Mouse (Mus musculus) neural tube, embryonic 13.5 days (tissue): Measurements from ENCODE around the gene Adh1. TPM values are rescaled to one million over a fixed set of nuclear protein-coding genes. Genes with fewer than 3 reads are reported as not detected.

ENCODE experiments used
- ATAC-seq: fragments of 200-750 bp; cut with Nextera tagmentation; 2 replicates; pipeline ENCODE4 v1.8.0; 2017; ENCODE audit warnings: low read depth, mild to moderate bottlenecking, moderate TSS enrichment, moderate library complexity
- H3K27ac ChIP-seq: fragments of 300-500 bp; sonication (generic); replicated peaks from 2 replicates; pipeline ENCODE4 v1.5.1; 2015; ENCODE audit warnings: moderate library complexity, mild to moderate bottlenecking, inconsistent platforms
- H3K27me3 ChIP-seq: fragments of 300-500 bp; sonication (generic); 2 replicates; pipeline ENCODE4 v1.6.1; 2015; ENCODE audit warnings: mild to moderate bottlenecking, inconsistent platforms
- H3K36me3 ChIP-seq: fragments of 300-500 bp; sonication (generic); 2 replicates; pipeline ENCODE4 v1.6.1; 2015; ENCODE audit warnings: mild to moderate bottlenecking, inconsistent platforms
- H3K4me1 ChIP-seq: fragments of 300-500 bp; sonication (generic); replicated peaks from 2 replicates; pipeline ENCODE4 v1.6.1; 2015; ENCODE audit warnings: inconsistent platforms
- H3K4me2 ChIP-seq: fragments of 300-500 bp; sonication (generic); 2 replicates; pipeline ENCODE4 v1.6.1; 2015; ENCODE audit warnings: inconsistent platforms, mild to moderate bottlenecking, moderate library complexity
- H3K4me3 ChIP-seq: fragments of 300-500 bp; sonication (generic); 2 replicates; pipeline ENCODE4 v1.5.1; 2015; ENCODE audit warnings: mild to moderate bottlenecking, inconsistent platforms
- H3K9ac ChIP-seq: fragments of 300-500 bp; sonication (generic); 2 replicates; pipeline ENCODE4 v1.6.1; 2015; ENCODE audit warnings: moderate library complexity, mild to moderate bottlenecking, inconsistent platforms
- H3K9me3 ChIP-seq: fragments of 300-500 bp; sonication (generic); 2 replicates; pipeline ENCODE4 v1.6.1; 2016; ENCODE audit warnings: inconsistent platforms
- WGBS: fragments of 180-500 bp; shearing (Covaris S2); methylation state at CpG from one replicate; pipeline ENCODE4 v1.1.7; 2015; 5-methylcytosine and 5-hydroxymethylcytosine counted together
- polyA plus RNA-seq: library from polyadenylated mRNA; unstranded; fragments of >200 nt; fragmentation: Nextera tagmentation; extraction: Ambion mirVana; gene quantifications from 2 replicates; pipeline ENCODE4 v1.2.1, GENCODE M21; 2015

Adh1 gene
- polyA plus RNA-seq, 1 experiment from 2014 or later = 3.6 TPM

GRCm38 (mm10) chr3:138263154-138263930, 2.6 kb downstream of the Adh1 start:
- Histone ChIP-seq H3K9me3 (no peaks in the 10 kb centered on the region), H3K9ac (no peak overlapping the region), H3K36me3 (no peaks in the 10 kb centered on the region), H3K27me3 (no peaks in the 10 kb centered on the region), H3K4me1 (no peaks in the 10 kb centered on the region), H3K4me2 (no peak overlapping the region), H3K27ac (no peak overlapping the region), H3K4me3 (no peak overlapping the region)
- WGBS = 86% methylated on average over 5 of the region's 5 CpGs
- no peak for ATAC-seq

GRCm38 (mm10) chr3:138264648-138265047, 3.9 kb downstream of the Adh1 start:
- H3K4me3 ChIP-seq = no peak overlapping the region
- 88% methylated on average over 3 of the region's 3 CpGs for WGBS

DNA sequence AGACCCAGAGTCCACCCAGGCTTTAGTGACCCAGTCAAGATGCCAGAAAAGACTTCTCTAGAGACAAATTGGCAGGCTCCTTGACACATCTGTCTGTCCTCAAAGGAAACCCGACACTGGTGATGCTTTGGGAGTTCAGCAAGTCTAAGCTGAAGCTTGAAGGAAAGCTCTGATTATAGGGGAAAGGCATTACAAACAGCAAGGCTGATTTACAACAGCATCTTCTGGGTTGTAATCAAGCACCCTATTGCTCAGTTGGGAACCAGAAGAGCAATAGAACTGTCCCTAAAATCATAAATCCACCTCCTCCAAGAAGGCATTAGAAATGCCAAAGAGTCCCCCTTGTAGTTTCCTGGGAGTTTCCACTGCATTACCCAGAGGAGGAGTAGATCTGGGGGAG, 9.7 kb downstream of the Adh1 start:
- 3% methylated on average over 1 of the region's 1 CpGs for WGBS
- H3K36me3 ChIP-seq = no peaks in the 10 kb centered on the region
- H3K4me3 ChIP-seq = no peak overlapping the region

More at GRCm38 (mm10) chr3:138264648-138265047, 3.9 kb downstream of the Adh1 start:
- Histone ChIP-seq H3K27ac (no peak overlapping the region), H3K36me3 (no peaks in the 10 kb centered on the region), H3K4me2 (no peak overlapping the region), H3K9me3 (no peaks in the 10 kb centered on the region), H3K27me3 (no peaks in the 10 kb centered on the region), H3K9ac (no peak overlapping the region), H3K4me1 (no peaks in the 10 kb centered on the region)
- no peak for ATAC-seq

GRCm38 (mm10) chr3:138271297-138271696, 10.5 kb downstream of the Adh1 start:
- no peak for ATAC-seq
- Histone ChIP-seq H3K27me3 (no peaks in the 10 kb centered on the region), H3K4me1 (no peaks in the 10 kb centered on the region), H3K9ac (no peak overlapping the region), H3K4me3 (no peak overlapping the region), H3K27ac (no peak overlapping the region), H3K4me2 (no peak overlapping the region), H3K9me3 (no peaks in the 10 kb centered on the region), H3K36me3 (no peaks in the 10 kb centered on the region)
- WGBS = 44% methylated on average over 2 of the region's 2 CpGs

More for the DNA sequence above, 9.7 kb downstream of the Adh1 start:
- H3K27ac ChIP-seq = no peak overlapping the region
- no peak overlapping the region for H3K4me2 ChIP-seq
- no peaks in the 10 kb centered on the region for H3K9me3 ChIP-seq
- no peaks in the 10 kb centered on the region for H3K27me3 ChIP-seq
- no peak overlapping the region for H3K9ac ChIP-seq
- ATAC-seq = no peak
- H3K4me1 ChIP-seq = no peaks in the 10 kb centered on the region

GRCm38 (mm10) chr3:138273080-138273479, 12.3 kb downstream of the Adh1 start:
- Histone ChIP-seq H3K4me3 (no peak overlapping the region), H3K36me3 (no peaks in the 10 kb centered on the region), H3K4me2 (no peak overlapping the region), H3K27ac (no peak overlapping the region), H3K9ac (no peak overlapping the region), H3K27me3 (no peaks in the 10 kb centered on the region), H3K9me3 (no peaks in the 10 kb centered on the region), H3K4me1 (no peaks in the 10 kb centered on the region)
- ATAC-seq = no peak
- WGBS = 88% methylated on average over 7 of the region's 7 CpGs

DNA sequence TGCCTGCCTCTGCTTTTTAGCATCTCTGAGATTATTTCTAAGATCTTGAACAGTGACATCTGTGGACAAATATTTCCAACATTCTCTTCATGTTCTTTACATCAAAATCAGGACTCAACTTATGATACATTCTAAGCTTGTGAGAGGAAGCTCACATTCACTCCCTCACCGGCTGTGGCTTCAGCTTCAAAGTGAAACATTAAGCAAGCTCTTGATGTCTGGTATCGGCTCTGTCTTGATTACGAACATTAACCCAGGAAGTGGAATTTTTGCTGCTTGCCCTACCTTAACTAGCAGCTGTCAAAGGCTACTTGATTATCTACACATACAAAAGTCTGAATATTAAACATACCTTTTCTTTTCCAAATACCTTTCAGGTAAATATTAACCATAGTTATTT, 14.3 kb downstream of the Adh1 start:
- Histone ChIP-seq H3K27ac (no peak overlapping the region), H3K9me3 (no peaks in the 10 kb centered on the region), H3K36me3 (no peaks in the 10 kb centered on the region), H3K4me3 (no peak overlapping the region), H3K9ac (no peak overlapping the region), H3K27me3 (no peaks in the 10 kb centered on the region), H3K4me1 (no peaks in the 10 kb centered on the region), H3K4me2 (no peak overlapping the region)
- WGBS = 90% methylated on average over 3 of the region's 3 CpGs
- no peak for ATAC-seq

DNA sequence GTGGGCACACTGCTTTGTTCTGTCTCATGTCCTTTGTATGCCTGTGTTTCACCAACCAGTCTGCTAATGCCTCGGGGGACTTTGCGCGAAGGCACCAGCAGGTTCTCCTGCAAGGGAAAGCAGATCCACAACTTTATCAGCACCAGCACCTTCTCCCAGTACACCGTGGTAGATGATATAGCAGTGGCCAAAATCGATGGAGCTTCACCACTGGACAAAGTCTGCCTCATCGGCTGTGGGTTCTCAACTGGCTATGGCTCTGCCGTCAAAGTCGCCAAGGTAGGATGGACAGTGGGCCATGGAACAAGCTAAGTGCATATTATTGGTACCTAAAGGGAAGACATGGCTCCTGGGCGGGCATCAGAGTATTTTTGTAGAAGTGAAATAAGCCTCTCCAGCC, 21.8 kb downstream of the Adh1 start:
- no peak overlapping the region for H3K27ac ChIP-seq
- H3K27me3 ChIP-seq = no peaks in the 10 kb centered on the region
- H3K9ac ChIP-seq = no peak overlapping the region
- no peak overlapping the region for H3K4me2 ChIP-seq
- no peak overlapping the region for H3K4me3 ChIP-seq
- H3K9me3 ChIP-seq = no peaks in the 10 kb centered on the region
- 82% methylated on average over 9 of the region's 9 CpGs for WGBS
- no peaks in the 10 kb centered on the region for H3K36me3 ChIP-seq
- ATAC-seq = no peak
- no peaks in the 10 kb centered on the region for H3K4me1 ChIP-seq

GRCm38 (mm10) chr3:138283831-138284230, 23.0 kb downstream of the Adh1 start:
- 100% methylated on average over 1 of the region's 1 CpGs for WGBS
- Histone ChIP-seq H3K9me3 (no peaks in the 10 kb centered on the region), H3K27ac (no peak overlapping the region), H3K36me3 (no peaks in the 10 kb centered on the region), H3K9ac (no peak overlapping the region), H3K27me3 (no peaks in the 10 kb centered on the region), H3K4me2 (no peak overlapping the region), H3K4me1 (no peaks in the 10 kb centered on the region), H3K4me3 (no peak overlapping the region)
- no peak for ATAC-seq

- Histone ChIP-seq H3K4me3 (no peak overlapping the region), H3K27me3 (no peaks in the 10 kb centered on the region), H3K27ac (no peak overlapping the region), H3K4me2 (no peak overlapping the region), H3K36me3 (no peaks in the 10 kb centered on the region), H3K4me1 (no peaks in the 10 kb centered on the region), H3K9ac (no peak overlapping the region), H3K9me3 (no peaks in the 10 kb centered on the region)
- whole genome bisulfite sequencing = 91% methylated on average over 7 of the region's 7 CpGs
- ATAC-seq = no peak
Observed at GRCm38 (mm10) chr3:138285986-138286385, 25.2 kb downstream of the Adh1 start.

GRCm38 (mm10) chr3:138287686-138288085, 26.9 kb downstream of the Adh1 start:
- Histone ChIP-seq H3K36me3 (no peaks in the 10 kb centered on the region), H3K4me3 (no peak overlapping the region), H3K4me2 (no peak overlapping the region), H3K27me3 (no peaks in the 10 kb centered on the region), H3K9ac (no peak overlapping the region), H3K27ac (no peak overlapping the region), H3K9me3 (no peaks in the 10 kb centered on the region), H3K4me1 (no peaks in the 10 kb centered on the region)
- no peak for ATAC-seq
- 86% methylated on average over 4 of the region's 4 CpGs for WGBS

GRCm38 (mm10) chr3:138290672-138291071, 29.9 kb downstream of the Adh1 start:
- no peak overlapping the region for H3K9ac ChIP-seq
- 49% methylated on average over 2 of the region's 2 CpGs for WGBS
- no peaks in the 10 kb centered on the region for H3K4me1 ChIP-seq
- H3K9me3 ChIP-seq = no peaks in the 10 kb centered on the region
- H3K4me2 ChIP-seq = no peak overlapping the region
- H3K36me3 ChIP-seq = no peaks in the 10 kb centered on the region
- H3K27me3 ChIP-seq = no peaks in the 10 kb centered on the region
- ATAC-seq = no peak
- no peak overlapping the region for H3K4me3 ChIP-seq
- H3K27ac ChIP-seq = no peak overlapping the region

DNA sequence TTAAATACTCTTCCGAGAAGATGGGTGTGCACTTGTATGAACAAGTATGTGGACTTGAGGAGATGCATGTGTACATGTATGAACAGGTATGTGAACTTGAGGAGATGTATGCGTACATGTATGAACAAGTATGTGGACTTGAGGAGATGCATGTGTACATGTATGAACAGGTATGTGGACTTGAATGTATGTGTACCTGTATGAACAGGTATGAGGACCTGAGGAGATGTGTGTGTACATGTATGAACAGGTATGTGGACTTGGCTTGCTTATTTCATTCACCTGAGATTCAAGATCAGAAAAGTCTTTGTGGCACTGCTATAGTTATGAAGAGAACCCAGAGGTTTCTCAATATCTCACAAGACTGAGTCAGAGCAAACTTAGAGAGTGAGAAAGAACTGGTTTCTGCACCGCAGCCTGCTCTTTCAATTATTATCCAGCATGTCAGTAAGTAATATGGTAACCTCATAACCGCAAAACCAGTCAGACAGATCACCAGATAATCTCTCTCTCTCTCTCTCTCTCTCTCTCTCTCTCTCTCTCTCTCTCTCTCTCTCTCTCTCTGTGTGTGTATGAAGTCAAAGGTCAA, 30.8 kb downstream of the Adh1 start:
- no peaks in the 10 kb centered on the region for H3K4me1 ChIP-seq
- no peaks in the 10 kb centered on the region for H3K9me3 ChIP-seq
- WGBS = 90% methylated on average over 4 of the region's 4 CpGs
- H3K4me2 ChIP-seq = no peak overlapping the region
- H3K9ac ChIP-seq = no peak overlapping the region
- no peak overlapping the region for H3K27ac ChIP-seq
- no peak overlapping the region for H3K4me3 ChIP-seq
- no peaks in the 10 kb centered on the region for H3K36me3 ChIP-seq
- no peaks in the 10 kb centered on the region for H3K27me3 ChIP-seq
- ATAC-seq = no peak
